Mouse (Mus musculus) left cerebral cortex, adult 9 months (tissue): ENCODE data around the gene Mgat4b.
"Not testable (repeated sequence)": the region's sequence is repeated elsewhere in the genome, so short reads cannot be mapped to it uniquely, and the experiment has no call there.

Experiments used
- DNase-seq, 2 experiments: peaks; one replicate each; pipeline ENCODE4 v3.0.0; 2022; ENCODE audit warnings: low spot score in 2 of 2

Gene Mgat4b

GRCm38 (mm10) chr11:50210505-50211151 is at the start of gene Mgat4b, which contains the start of gene Sqstm1:
TSS of gene Mgat4b (plus strand) at chr11:50210890.
TSS of gene Sqstm1 (minus strand) at chr11:50210827.
- peak in 1 of 2 experiments; percentile 85 for DNase-seq

- peak in 1 of 2 experiments; percentile 47 for DNase-seq
Observed at GRCm38 (mm10) chr11:50161578-50162304, 48.9 kb upstream of the Mgat4b start.

GRCm38 (mm10) chr11:50162338-50163050 is 48.2 kb upstream of the Mgat4b start:
- DNase-seq: no peak

GRCm38 (mm10) chr11:50168352-50168751 is 42.3 kb upstream of the Mgat4b start:
- DNase-seq: no peak

GRCm38 (mm10) chr11:50174111-50174729 is 36.5 kb upstream of the Mgat4b start, which contains the start of gene Mrnip:
TSS of gene Mrnip (plus strand) at chr11:50174444.
- DNase-seq: not testable (repeated sequence)

GRCm38 (mm10) chr11:50174730-50175187 is 35.9 kb upstream of the Mgat4b start:
- DNase-seq: peak; percentile 90 to 97

- no peak for DNase-seq
Observed at GRCm38 (mm10) chr11:50176351-50176750, 34.3 kb upstream of the Mgat4b start.

- peak in 1 of 2 experiments; percentile 61 for DNase-seq
Observed at GRCm38 (mm10) chr11:50177111-50177510, 33.6 kb upstream of the Mgat4b start.

- DNase-seq: no peak
Observed at GRCm38 (mm10) chr11:50178532-50179488, 31.9 kb upstream of the Mgat4b start.

- no peak for DNase-seq
Observed at GRCm38 (mm10) chr11:50180478-50181231, 30.0 kb upstream of the Mgat4b start.

GRCm38 (mm10) chr11:50182702-50183101 is 28.0 kb upstream of the Mgat4b start:
- DNase-seq: no peak

GRCm38 (mm10) chr11:50184788-50185187 is 25.9 kb upstream of the Mgat4b start:
- DNase-seq: no peak

GRCm38 (mm10) chr11:50188682-50189081 is 22.0 kb upstream of the Mgat4b start:
- no peak for DNase-seq

GRCm38 (mm10) chr11:50190362-50190761 is 20.3 kb upstream of the Mgat4b start:
- DNase-seq: no peak

- no peak for DNase-seq
Observed at GRCm38 (mm10) chr11:50192278-50192677, 18.4 kb upstream of the Mgat4b start.

GRCm38 (mm10) chr11:50194070-50194469 is 16.6 kb upstream of the Mgat4b start:
- DNase-seq: no peak

- no peak for DNase-seq
Observed at GRCm38 (mm10) chr11:50194793-50195192, 15.9 kb upstream of the Mgat4b start.

GRCm38 (mm10) chr11:50197500-50197899 is 13.2 kb upstream of the Mgat4b start:
- no peak for DNase-seq

- DNase-seq: no peak
Observed at GRCm38 (mm10) chr11:50198219-50198846, 12.4 kb upstream of the Mgat4b start.
